Mouse (Mus musculus) testis, adult 2 months (tissue): ENCODE data around the gene Tfeb.

Experiments used
- CTCF ChIP-seq: fragments of 200-500 bp; IDR thresholded peaks from 2 replicates; pipeline ENCODE4 v1.5.1; 2012; ENCODE audit warnings: low read depth, mild to moderate bottlenecking, inconsistent platforms, low read length, moderate library complexity; ENCODE audit not compliant: control insufficient read depth, insufficient read depth, insufficient replicate concordance
- POLR2A ChIP-seq: fragments of 200-500 bp; IDR thresholded peaks from 2 replicates; pipeline ENCODE4 v1.6.1; 2012; ENCODE audit warnings: low read depth, mild to moderate bottlenecking, inconsistent platforms, low read length, moderate library complexity; ENCODE audit not compliant: control insufficient read depth

GRCm38 (mm10) chr17:47821339-47821738 lies 84.5 kb downstream of the Tfeb start:
- TF ChIP-seq CTCF = no peak
- no peak for TF ChIP-seq POLR2A
